Mouse (Mus musculus) myocyte (in vitro differentiated cells): ENCODE data around the gene 4930455H04Rik.

Experiments
- CEBPB ChIP-seq: IDR thresholded peaks from 2 replicates; pipeline ENCODE4 v1.6.1; 2011; ENCODE audit warnings: mild to moderate bottlenecking, moderate library complexity; ENCODE audit not compliant: poor library complexity, insufficient read depth, severe bottlenecking
- E2F4 ChIP-seq: IDR thresholded peaks from one replicate; pipeline ENCODE4 v1.6.1; 2011; ENCODE audit warnings: mild to moderate bottlenecking, control low read depth, moderate library complexity; ENCODE audit not compliant: insufficient read depth
- MAX ChIP-seq: IDR thresholded peaks from one replicate; pipeline ENCODE4 v1.6.1; 2011; ENCODE audit warnings: low read depth, mild to moderate bottlenecking, control low read depth
- MYOD1 ChIP-seq, 3 experiments: IDR thresholded peaks; one replicate each; pipeline ENCODE4 v1.6.1; 2011; ENCODE audit warnings: control low read depth in 2 of 3, low read depth in 2 of 3, mild to moderate bottlenecking in 2 of 3, moderate library complexity in 1 of 3; ENCODE audit not compliant: insufficient read length in 2 of 3, control insufficient read depth in 1 of 3
- MYOG ChIP-seq, 3 experiments: IDR thresholded peaks; one replicate each; pipeline ENCODE4 v1.6.1; 2011; ENCODE audit warnings: control low read depth in 2 of 3, low read depth in 2 of 3, mild to moderate bottlenecking in 2 of 3; ENCODE audit not compliant: insufficient read length in 2 of 3, control insufficient read depth in 1 of 3, insufficient read depth in 1 of 3
- POLR2A ChIP-seq: IDR thresholded peaks from one replicate; pipeline ENCODE4 v1.6.1; 2011; ENCODE audit warnings: low read depth, mild to moderate bottlenecking, control low read depth, moderate library complexity; ENCODE audit not compliant: insufficient read length
- POLR2AphosphoS2 ChIP-seq: IDR thresholded peaks from one replicate; pipeline ENCODE4 v1.6.1; 2011; ENCODE audit warnings: low read depth, control low read depth; ENCODE audit not compliant: insufficient read length
- SRF ChIP-seq: IDR thresholded peaks from one replicate; pipeline ENCODE4 v1.6.1; 2011; ENCODE audit warnings: low read depth; ENCODE audit not compliant: control insufficient read depth, insufficient read length
- TCF12 ChIP-seq: IDR thresholded peaks from one replicate; pipeline ENCODE4 v1.6.1; 2011; ENCODE audit warnings: mild to moderate bottlenecking, control low read depth; ENCODE audit not compliant: poor library complexity, insufficient read depth, severe bottlenecking
- TCF3 ChIP-seq: IDR thresholded peaks from one replicate; pipeline ENCODE4 v1.6.1; 2011; ENCODE audit warnings: low read depth, control low read depth; ENCODE audit not compliant: insufficient read length
- USF1 ChIP-seq: IDR thresholded peaks from one replicate; pipeline ENCODE4 v1.6.1; 2011; ENCODE audit warnings: low read depth, mild to moderate bottlenecking, control low read depth, moderate library complexity

GRCm38 (mm10) chr3:116964426-116964825 lies 3.6 kb upstream of the 4930455H04Rik start:
- TF ChIP-seq USF1 (no peak), MYOG (IDR thresholded peaks at IDR 0.05; ENCODE audit: control insufficient read depth in 1 of 3, insufficient read depth in 1 of 3, insufficient read length in 2 of 3, low read depth in 2 of 3) (no peak), POLR2A (no peak), TCF12 (no peak), SRF (no peak), CEBPB (no peak), MAX (no peak), E2F4 (no peak), POLR2AphosphoS2 (no peak), TCF3 (no peak), MYOD1 (IDR thresholded peaks at IDR 0.05; ENCODE audit: control insufficient read depth in 1 of 3, insufficient read length in 2 of 3, low read depth in 2 of 3) (no peak)
